Mouse (Mus musculus): ENCODE data around the gene Os9. TPM values are rescaled to one million over a fixed set of nuclear protein-coding genes. Genes with fewer than 3 reads are reported as not detected.
"Not testable (repeated sequence)": the region's sequence is repeated elsewhere in the genome, so short reads cannot be mapped to it uniquely, and the experiment has no call there.

Os9 gene
- polyA plus RNA-seq, 1 experiment from 2014 or later: 138 TPM

DNA sequence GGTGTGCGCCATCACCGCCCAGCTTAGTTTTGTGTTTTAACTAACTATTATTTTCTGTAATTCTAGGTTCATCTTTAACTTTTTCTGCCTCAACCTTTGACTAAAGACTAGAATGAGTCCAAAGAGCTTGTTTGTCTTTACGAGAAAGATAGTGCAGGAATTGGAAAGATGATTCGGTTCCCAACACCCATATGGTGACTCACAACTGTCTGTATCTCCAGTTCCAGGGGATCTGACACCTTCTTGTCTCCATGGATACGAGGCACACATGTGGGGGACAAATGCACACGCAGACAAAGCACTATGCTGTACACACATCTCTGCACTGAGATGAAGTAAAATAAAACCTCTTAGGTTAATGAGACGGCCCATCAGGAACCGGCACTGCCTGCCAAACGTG is 39.1 kb upstream of the Os9 start:
- no peak for ATAC-seq
- Histone ChIP-seq H3K4me1 (replicated peaks) (no peaks in the 10 kb centered on the region; the same call in 1 of the 2 replicates), H3K9me3 (no peaks in the 10 kb centered on the region), H3K4me3 (replicated peaks) (no peak overlapping the region), H3K9ac (replicated peaks) (no peak overlapping the region), H3K27ac (no peak overlapping the region), H3K36me3 (no peaks in the 10 kb centered on the region), H3K4me2 (replicated peaks) (no peak overlapping the region), H3K27me3 (peaks cover 12% of the 10 kb centered on the region)
- 85% methylated on average over 9 of the region's 9 CpGs for WGBS

DNA sequence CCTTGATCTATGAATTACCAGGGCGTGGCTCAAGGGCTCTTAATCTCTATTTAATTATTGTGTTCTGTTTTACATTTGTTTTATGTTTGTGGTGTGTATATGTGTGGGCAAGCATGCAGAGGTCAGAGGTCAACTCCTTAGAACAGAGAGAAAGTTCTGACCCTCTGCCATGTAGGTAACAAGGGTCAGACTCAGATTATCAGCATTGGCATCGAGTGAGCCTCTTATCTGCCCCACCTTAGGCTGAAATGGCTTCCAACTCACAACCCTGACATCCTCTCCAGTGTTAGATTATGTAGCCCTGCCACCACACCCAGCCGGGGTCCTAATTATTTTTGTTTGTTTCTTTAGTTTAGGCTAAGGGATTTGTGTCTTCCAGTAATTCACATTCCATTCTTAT is 37.5 kb upstream of the Os9 start:
- Histone ChIP-seq H3K36me3 (no peaks in the 10 kb centered on the region), H3K4me3 (replicated peaks) (no peak overlapping the region), H3K4me1 (replicated peaks) (no peaks in the 10 kb centered on the region), H3K27ac (no peak overlapping the region), H3K9ac (replicated peaks) (no peak overlapping the region), H3K4me2 (replicated peaks) (no peak overlapping the region), H3K27me3 (peaks cover 5% of the 10 kb centered on the region), H3K9me3 (no peaks in the 10 kb centered on the region)
- 75% methylated on average over 3 of the region's 3 CpGs for WGBS
- ATAC-seq: no peak

DNA sequence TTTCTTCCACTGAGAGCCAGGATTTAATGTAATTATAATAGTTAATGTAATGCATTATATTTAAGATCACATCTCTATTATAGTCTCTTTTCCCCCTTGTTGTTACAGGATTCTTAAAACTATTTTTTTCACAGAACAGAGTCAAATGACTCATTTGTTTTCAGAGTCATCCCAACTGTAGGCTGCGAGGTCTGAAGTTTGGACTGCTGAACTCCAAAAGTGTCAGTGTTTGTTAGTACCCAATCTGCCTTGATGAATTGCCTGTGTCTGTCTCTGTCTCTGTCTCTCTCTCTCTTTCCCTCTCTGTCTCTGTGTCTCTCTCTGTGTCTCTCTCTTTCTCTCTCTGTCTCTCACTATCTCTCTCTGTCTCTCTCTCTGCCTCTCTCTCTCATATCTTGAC is 35.6 kb upstream of the Os9 start:
- H3K4me3 ChIP-seq (replicated peaks): no peak overlapping the region
- ATAC-seq: no peak
- H3K4me2 ChIP-seq (replicated peaks): no peak overlapping the region
- no peaks in the 10 kb centered on the region for H3K27me3 ChIP-seq
- H3K9me3 ChIP-seq: no peaks in the 10 kb centered on the region
- no peaks in the 10 kb centered on the region for H3K4me1 ChIP-seq (replicated peaks)
- no peak overlapping the region for H3K27ac ChIP-seq
- H3K36me3 ChIP-seq: no peaks in the 10 kb centered on the region
- H3K9ac ChIP-seq (replicated peaks): no peak overlapping the region
- WGBS: 96% methylated on average over 1 of the region's 1 CpGs

DNA sequence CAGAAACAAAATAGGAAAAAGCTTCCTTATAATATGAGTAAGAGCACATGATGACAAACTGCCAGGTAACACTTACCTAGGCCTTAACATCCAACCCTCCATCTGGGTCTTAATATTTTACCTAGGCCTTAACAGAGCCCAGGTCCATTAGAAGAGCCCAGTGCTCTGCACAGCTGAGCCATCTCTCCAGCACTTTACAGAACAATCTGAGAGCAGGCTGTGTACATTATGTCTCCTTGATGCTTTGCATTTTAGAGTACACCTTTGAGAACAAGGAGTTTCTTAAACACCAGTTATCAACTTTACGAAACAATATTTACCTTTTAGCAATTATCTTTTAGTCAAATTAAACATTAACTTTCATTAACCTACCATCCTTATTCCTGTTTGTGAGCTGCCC is 35.2 kb upstream of the Os9 start:
- no peak overlapping the region for H3K9ac ChIP-seq (replicated peaks)

DNA sequence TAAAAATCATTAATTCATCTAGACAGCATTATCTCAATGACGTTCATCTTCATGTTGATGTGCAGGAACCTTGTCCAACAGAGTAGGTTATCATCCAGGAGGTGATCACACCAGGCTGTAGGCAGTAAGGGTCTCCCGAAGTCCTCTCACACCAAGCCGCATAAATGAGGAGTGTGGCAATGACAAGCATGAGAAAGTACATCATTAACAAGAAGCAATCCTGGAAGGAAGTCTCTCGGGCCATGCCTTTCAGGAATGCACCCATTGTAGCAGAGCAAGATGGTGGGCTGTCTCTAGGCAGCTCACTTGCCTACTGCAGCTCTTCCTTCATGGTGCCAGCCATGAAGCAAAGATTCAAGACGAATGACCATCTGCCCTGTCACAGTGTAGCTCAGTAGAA is 33.7 kb upstream of the Os9 start:
- WGBS: 87% methylated on average over 5 of the region's 5 CpGs
- no peak overlapping the region for H3K9ac ChIP-seq (replicated peaks)

More for the DNA sequence above, 35.2 kb upstream of the Os9 start:
- ATAC-seq: no peak
- Histone ChIP-seq H3K4me2 (replicated peaks) (no peak overlapping the region), H3K9me3 (no peaks in the 10 kb centered on the region), H3K4me3 (replicated peaks) (no peak overlapping the region), H3K4me1 (replicated peaks) (no peaks in the 10 kb centered on the region), H3K27ac (no peak overlapping the region), H3K36me3 (no peaks in the 10 kb centered on the region), H3K27me3 (no peaks in the 10 kb centered on the region)
- 98% methylated on average over 1 of the region's 1 CpGs for WGBS

DNA sequence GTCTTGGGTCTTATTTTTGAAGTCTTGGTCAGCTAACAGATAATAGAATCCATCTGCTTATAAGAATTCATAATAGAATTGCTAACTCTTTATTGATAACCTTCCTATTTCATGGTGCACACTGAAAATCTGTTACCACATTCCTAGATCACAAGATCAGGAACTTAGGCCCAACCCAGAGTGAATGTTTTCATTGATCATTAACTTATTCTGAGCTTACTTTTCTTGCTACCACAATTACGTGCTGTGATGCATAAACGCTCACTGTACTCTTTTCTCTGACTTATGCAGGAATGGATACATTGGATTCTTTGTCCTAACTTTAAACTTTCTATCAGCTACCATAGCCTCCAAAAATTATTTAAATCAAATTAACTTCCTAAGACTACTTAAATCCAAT is 33.3 kb upstream of the Os9 start:
- H3K27ac ChIP-seq: no peak overlapping the region
- H3K27me3 ChIP-seq: no peaks in the 10 kb centered on the region
- 98% methylated on average over 2 of the region's 2 CpGs for WGBS
- H3K4me2 ChIP-seq (replicated peaks): no peak overlapping the region
- no peak overlapping the region for H3K9ac ChIP-seq (replicated peaks)
- H3K9me3 ChIP-seq: no peaks in the 10 kb centered on the region
- H3K4me1 ChIP-seq (replicated peaks): no peaks in the 10 kb centered on the region
- H3K36me3 ChIP-seq: no peaks in the 10 kb centered on the region
- H3K4me3 ChIP-seq (replicated peaks): no peak overlapping the region
- ATAC-seq: no peak

More for the DNA sequence above, 33.7 kb upstream of the Os9 start:
- Histone ChIP-seq H3K36me3 (no peaks in the 10 kb centered on the region), H3K27me3 (no peaks in the 10 kb centered on the region), H3K27ac (no peak overlapping the region), H3K4me2 (replicated peaks) (no peak overlapping the region), H3K4me3 (replicated peaks) (no peak overlapping the region), H3K9me3 (no peaks in the 10 kb centered on the region), H3K4me1 (replicated peaks) (no peaks in the 10 kb centered on the region)
- no peak for ATAC-seq

DNA sequence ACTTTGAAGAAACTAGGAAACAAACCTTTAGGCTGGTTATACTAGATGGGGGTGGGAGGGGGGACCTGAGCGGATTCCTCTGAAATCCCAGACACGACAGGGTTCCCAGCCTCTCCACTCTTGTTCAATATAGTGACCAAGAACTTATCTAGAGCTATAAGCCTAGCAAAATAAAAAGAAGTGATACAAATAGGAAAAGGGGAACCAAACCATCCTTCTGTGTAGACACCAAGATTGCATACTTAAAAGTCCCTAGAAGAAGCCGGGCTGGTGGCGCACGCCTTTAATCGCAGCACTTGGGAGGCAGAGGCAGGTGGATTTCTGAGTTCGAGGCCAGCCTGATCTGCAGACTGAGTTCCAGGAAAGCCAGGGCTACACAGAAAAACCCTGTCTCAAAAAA is 32.4 kb upstream of the Os9 start:
- Histone ChIP-seq H3K27me3 (no peaks in the 10 kb centered on the region), H3K27ac (no peak overlapping the region), H3K9ac (replicated peaks) (no peak overlapping the region), H3K4me3 (replicated peaks) (no peak overlapping the region), H3K4me2 (replicated peaks) (no peak overlapping the region), H3K36me3 (no peaks in the 10 kb centered on the region), H3K9me3 (no peaks in the 10 kb centered on the region), H3K4me1 (replicated peaks) (no peaks in the 10 kb centered on the region)
- no peak for ATAC-seq
- WGBS: 92% methylated on average over 7 of the region's 7 CpGs

DNA sequence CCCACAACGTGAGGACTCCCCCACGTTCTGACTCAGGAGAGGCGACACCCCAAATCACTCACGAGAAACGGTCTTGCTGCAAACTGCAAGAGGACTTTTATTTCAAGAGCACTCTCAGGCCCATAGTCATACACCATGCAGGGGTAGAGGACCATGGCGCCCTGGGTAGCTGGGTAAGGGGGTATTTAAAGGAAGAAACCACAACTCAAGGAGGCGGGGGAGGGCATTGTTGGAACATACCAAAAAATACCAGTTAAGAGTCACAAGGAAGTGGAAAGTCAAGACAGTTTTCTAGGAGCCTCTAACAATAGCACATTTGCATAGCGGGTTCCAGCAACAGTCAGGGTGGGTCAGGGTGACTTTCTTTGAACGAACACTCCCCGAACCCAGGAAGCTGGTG is 31.6 kb upstream of the Os9 start:
- not testable (repeated sequence) for H3K4me3 ChIP-seq (replicated peaks); H3K4me2 ChIP-seq (replicated peaks); H3K27me3 ChIP-seq; H3K4me1 ChIP-seq (replicated peaks); H3K9me3 ChIP-seq; H3K9ac ChIP-seq (replicated peaks); ATAC-seq; H3K27ac ChIP-seq; H3K36me3 ChIP-seq
- WGBS: 89% methylated on average over 10 of the region's 10 CpGs

DNA sequence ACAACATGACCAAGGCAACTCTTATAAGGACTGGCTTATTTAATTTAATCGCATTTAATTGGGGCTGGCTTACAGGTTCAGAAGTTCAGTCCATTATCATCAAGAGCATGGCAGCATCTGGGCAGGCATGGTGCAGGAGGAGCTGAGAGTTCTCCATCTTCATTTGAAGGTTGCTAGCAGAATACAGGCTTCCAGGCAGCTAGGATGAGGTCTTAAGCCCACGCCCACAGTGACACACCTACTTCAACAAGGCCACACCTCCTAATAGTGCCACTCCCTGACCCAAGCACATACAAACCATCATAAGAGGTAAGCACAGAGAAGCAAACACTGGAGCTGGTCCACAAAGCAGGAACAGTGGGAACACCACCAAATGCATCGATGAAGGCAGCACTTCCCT is 30.3 kb upstream of the Os9 start:
- not testable (repeated sequence) for H3K9me3 ChIP-seq; H3K27ac ChIP-seq; H3K4me2 ChIP-seq (replicated peaks); H3K27me3 ChIP-seq; H3K9ac ChIP-seq (replicated peaks); H3K36me3 ChIP-seq; H3K4me3 ChIP-seq (replicated peaks); ATAC-seq; H3K4me1 ChIP-seq (replicated peaks)
- WGBS: 90% methylated on average over 3 of the region's 3 CpGs

DNA sequence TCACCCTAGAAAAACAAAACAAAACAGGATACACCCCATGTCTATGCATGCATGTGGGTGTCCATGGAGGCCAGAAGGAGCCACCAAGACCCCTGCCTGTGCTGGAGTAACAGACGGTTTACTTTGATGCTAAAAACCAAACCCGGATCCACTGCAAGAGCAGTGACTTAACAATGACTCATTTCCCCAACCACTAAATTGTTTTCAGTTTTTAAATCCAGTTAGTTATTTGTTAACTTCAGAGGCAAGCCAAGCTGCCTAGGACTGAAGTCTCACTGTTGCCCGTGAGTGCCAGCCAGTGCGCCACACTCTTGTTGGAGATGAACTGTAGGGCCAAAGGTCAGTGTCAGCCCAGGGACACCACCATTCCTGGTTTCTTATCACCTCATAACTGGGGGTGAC is 29.5 kb upstream of the Os9 start:
- no peaks in the 10 kb centered on the region for H3K4me1 ChIP-seq (replicated peaks)
- no peak for ATAC-seq
- 89% methylated on average over 4 of the region's 4 CpGs for WGBS
- no peaks in the 10 kb centered on the region for H3K36me3 ChIP-seq
- H3K4me2 ChIP-seq (replicated peaks): no peak overlapping the region
- no peak overlapping the region for H3K9ac ChIP-seq (replicated peaks)
- H3K27ac ChIP-seq: no peak overlapping the region
- H3K27me3 ChIP-seq: no peaks in the 10 kb centered on the region
- H3K9me3 ChIP-seq: no peaks in the 10 kb centered on the region
- H3K4me3 ChIP-seq (replicated peaks): no peak overlapping the region

DNA sequence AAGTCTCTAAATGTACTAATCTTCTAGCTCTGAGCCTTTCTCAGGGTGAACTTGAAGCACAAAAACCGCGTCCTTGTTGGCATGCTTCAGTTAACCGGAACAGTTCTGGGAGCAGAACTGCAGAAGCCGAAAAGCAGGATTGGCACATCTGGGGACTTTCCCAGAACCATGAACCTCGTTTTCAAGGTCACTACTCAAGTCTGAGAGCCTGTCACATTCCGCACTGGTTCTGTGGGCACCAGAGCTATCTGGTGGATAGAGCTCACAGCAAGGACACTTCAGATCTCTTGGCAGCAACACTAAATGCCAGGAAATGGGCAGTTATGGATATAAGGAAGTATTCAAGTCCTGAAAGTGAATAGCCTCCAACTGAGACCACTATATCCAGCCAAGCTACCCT is 26.2 kb upstream of the Os9 start:
- no peaks in the 10 kb centered on the region for H3K27me3 ChIP-seq
- 78% methylated on average over 6 of the region's 6 CpGs for WGBS

DNA sequence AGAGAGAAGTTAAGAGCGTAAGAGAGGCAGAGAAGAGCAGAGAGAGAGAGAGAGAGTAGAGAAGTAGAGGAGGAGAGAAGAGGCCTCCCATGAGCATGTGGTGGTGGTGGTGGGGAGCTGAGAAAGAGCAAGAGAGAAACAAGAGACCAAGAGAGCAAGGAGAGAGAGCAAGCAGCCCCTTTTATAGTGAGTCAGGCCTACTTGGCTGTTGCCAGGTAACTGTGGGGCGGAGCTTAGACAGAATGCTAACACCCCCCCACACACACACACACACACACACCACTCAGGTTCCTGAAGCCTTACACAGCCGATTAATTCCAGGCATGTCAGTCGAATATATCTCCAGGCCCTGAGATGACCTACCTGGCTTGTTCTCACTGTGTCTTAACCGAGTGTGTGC is 24.4 kb upstream of the Os9 start:
- Histone ChIP-seq H3K9ac (replicated peaks) (no peak overlapping the region), H3K36me3 (no peaks in the 10 kb centered on the region), H3K9me3 (no peaks in the 10 kb centered on the region), H3K4me3 (replicated peaks) (no peak overlapping the region), H3K4me1 (replicated peaks) (no peaks in the 10 kb centered on the region), H3K27ac (no peak overlapping the region), H3K4me2 (replicated peaks) (no peak overlapping the region), H3K27me3 (no peaks in the 10 kb centered on the region)
- ATAC-seq: no peak
- 86% methylated on average over 5 of the region's 5 CpGs for WGBS

More for the DNA sequence above, 26.2 kb upstream of the Os9 start:
- Histone ChIP-seq H3K4me1 (replicated peaks) (no peaks in the 10 kb centered on the region), H3K4me2 (replicated peaks) (no peak overlapping the region), H3K27ac (no peak overlapping the region), H3K9ac (replicated peaks) (no peak overlapping the region), H3K4me3 (replicated peaks) (no peak overlapping the region), H3K36me3 (no peaks in the 10 kb centered on the region), H3K9me3 (no peaks in the 10 kb centered on the region)
- no peak for ATAC-seq

DNA sequence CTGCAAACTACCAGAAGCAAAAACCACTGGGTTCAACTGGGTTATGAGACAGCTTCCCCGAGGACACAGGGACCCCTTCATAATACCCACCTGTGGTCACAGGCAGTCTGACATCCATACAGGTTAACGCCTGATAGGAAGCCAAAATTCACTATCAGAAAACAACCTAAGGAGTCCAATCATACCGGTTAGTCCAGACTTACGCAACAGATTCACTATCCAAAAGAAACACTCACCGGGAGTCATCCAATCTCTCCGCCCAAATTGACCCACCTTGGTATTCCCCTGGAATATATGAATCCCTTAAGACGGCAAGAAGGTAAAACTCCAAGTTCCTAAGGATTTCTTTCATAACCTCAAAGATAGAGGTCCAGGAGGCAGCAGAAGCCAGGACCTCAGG is 23.6 kb upstream of the Os9 start:
- no peak overlapping the region for H3K9ac ChIP-seq (replicated peaks)
- H3K27me3 ChIP-seq: no peaks in the 10 kb centered on the region
- no peak for ATAC-seq
- 92% methylated on average over 7 of the region's 7 CpGs for WGBS
- H3K36me3 ChIP-seq: no peaks in the 10 kb centered on the region
- H3K27ac ChIP-seq: no peak overlapping the region
- H3K9me3 ChIP-seq: no peaks in the 10 kb centered on the region
- no peak overlapping the region for H3K4me2 ChIP-seq (replicated peaks)
- no peak overlapping the region for H3K4me3 ChIP-seq (replicated peaks)
- no peaks in the 10 kb centered on the region for H3K4me1 ChIP-seq (replicated peaks)

All from midbrain, embryonic 13.5 days (tissue).